Mouse (Mus musculus) lung, adult 2 months (tissue): Measurements from ENCODE around the gene Rsu1.

Source experiments
- CTCF ChIP-seq: fragments of 200-500 bp; IDR thresholded peaks from 2 replicates; pipeline ENCODE4 v1.5.1; 2011; ENCODE audit warnings: mild to moderate bottlenecking, low read length, control low read depth; ENCODE audit not compliant: insufficient read depth
- POLR2A ChIP-seq: fragments of 200-500 bp; IDR thresholded peaks from 2 replicates; pipeline ENCODE4 v1.6.1; 2011; ENCODE audit warnings: low read depth, mild to moderate bottlenecking, control low read depth, low read length, borderline replicate concordance; ENCODE audit errors: extremely low read depth

GRCm38 (mm10) chr2:13233902-13234301 lies 37.3 kb downstream of the Rsu1 start:
- TF ChIP-seq POLR2A = no peak
- no peak for TF ChIP-seq CTCF
